Mouse (Mus musculus) lung, embryonic 14.5 days (tissue): Measurements from ENCODE around the gene Agbl5. TPM values are rescaled to one million over a fixed set of nuclear protein-coding genes. Genes with fewer than 3 reads are reported as not detected.

Experiments used
- ATAC-seq: fragments of 200-750 bp; cut with Nextera tagmentation; 2 replicates; pipeline ENCODE4 v1.8.0; 2017; ENCODE audit warnings: mild to moderate bottlenecking, moderate TSS enrichment, moderate library complexity; ENCODE audit not compliant: insufficient read depth
- DNase-seq: peaks from one replicate; pipeline ENCODE4 v3.0.0-alpha.2; 2015
- H3K27ac ChIP-seq: fragments of 300-500 bp; sonication (generic); 2 replicates; pipeline ENCODE4 v1.5.1; 2014; ENCODE audit warnings: low read depth, mild to moderate bottlenecking, moderate library complexity
- H3K27me3 ChIP-seq: fragments of 300-500 bp; sonication (generic); 2 replicates; pipeline ENCODE4 v1.6.1; 2014; ENCODE audit warnings: low read length, control low read depth; ENCODE audit not compliant: insufficient read depth
- H3K36me3 ChIP-seq: fragments of 300-500 bp; sonication (generic); 2 replicates; pipeline ENCODE4 v1.6.1; 2014; ENCODE audit warnings: control low read depth; ENCODE audit not compliant: insufficient read depth
- H3K4me1 ChIP-seq: fragments of 300-500 bp; sonication (generic); 2 replicates; pipeline ENCODE4 v1.6.1; 2014; ENCODE audit warnings: antibody characterized with exemption, control low read depth; ENCODE audit not compliant: insufficient read depth
- H3K4me2 ChIP-seq: fragments of 300-500 bp; sonication (generic); 2 replicates; pipeline ENCODE4 v1.6.1; 2014; ENCODE audit warnings: mild to moderate bottlenecking
- H3K4me3 ChIP-seq: fragments of 300-500 bp; sonication (generic); 2 replicates; pipeline ENCODE4 v1.5.1; 2014; ENCODE audit warnings: low read depth, low read length
- H3K9ac ChIP-seq: fragments of 300-500 bp; sonication (generic); 2 replicates; pipeline ENCODE4 v1.6.1; 2014
- H3K9me3 ChIP-seq: fragments of 300-500 bp; sonication (generic); 2 replicates; pipeline ENCODE4 v1.6.1; 2016; ENCODE audit warnings: low read depth, low read length, control low read depth
- CTCF ChIP-seq: IDR thresholded peaks from 2 replicates; pipeline ENCODE4 v1.5.1; 2016; ENCODE audit warnings: antibody characterized with exemption, low read depth
- WGBS: fragments of 180-500 bp; shearing (Covaris S2); extraction: QIAGEN DNeasy Blood & Tissue Kit; methylation state at CpG from one replicate; pipeline ENCODE4 v1.1.7; 2014; 5-methylcytosine and 5-hydroxymethylcytosine counted together
- polyA plus RNA-seq: library from polyadenylated mRNA; unstranded; fragments of >200 nt; fragmentation: Nextera tagmentation; extraction: Ambion mirVana; gene quantifications from 2 replicates; pipeline ENCODE4 v1.2.1, GENCODE M21; 2014

Agbl5 gene
- polyA plus RNA-seq, 1 experiment from 2014 or later, result 25.2 TPM

- no peak overlapping the region for H3K9ac ChIP-seq
- no peak for TF ChIP-seq CTCF
- DNase-seq (no peak), ATAC-seq (no peak)
- H3K4me2 ChIP-seq, result no peak overlapping the region
- 0 out of 2 replicates have a peak, but pooled peaks cover 6% of the 10 kb centered on the region for H3K4me1 ChIP-seq
- no peaks in the 10 kb centered on the region for H3K9me3 ChIP-seq
- WGBS, result 76% methylated on average over 8 of the region's 8 CpGs
- no peak overlapping the region for H3K4me3 ChIP-seq
- H3K27me3 ChIP-seq, result no peaks in the 10 kb centered on the region
- H3K27ac ChIP-seq, result no peak overlapping the region
- peaks cover 14% of the 10 kb centered on the region for H3K36me3 ChIP-seq
Measured at GRCm38 (mm10) chr5:30924614-30925013, 36.1 kb downstream of the Agbl5 start.

GRCm38 (mm10) chr5:30925217-30925616, 36.7 kb downstream of the Agbl5 start:
- no peak for ATAC-seq
- no peak for TF ChIP-seq CTCF
- Histone ChIP-seq H3K4me3 (no peak overlapping the region), H3K27me3 (no peaks in the 10 kb centered on the region), H3K27ac (no peak overlapping the region), H3K4me2 (no peak overlapping the region), H3K9ac (no peak overlapping the region), H3K36me3 (peaks cover 8% of the 10 kb centered on the region), H3K9me3 (no peaks in the 10 kb centered on the region), H3K4me1 (0 out of 2 replicates have a peak, but pooled peaks cover 6% of the 10 kb centered on the region)
- no peak for DNase-seq
- WGBS, result 82% methylated on average over 5 of the region's 5 CpGs

DNA sequence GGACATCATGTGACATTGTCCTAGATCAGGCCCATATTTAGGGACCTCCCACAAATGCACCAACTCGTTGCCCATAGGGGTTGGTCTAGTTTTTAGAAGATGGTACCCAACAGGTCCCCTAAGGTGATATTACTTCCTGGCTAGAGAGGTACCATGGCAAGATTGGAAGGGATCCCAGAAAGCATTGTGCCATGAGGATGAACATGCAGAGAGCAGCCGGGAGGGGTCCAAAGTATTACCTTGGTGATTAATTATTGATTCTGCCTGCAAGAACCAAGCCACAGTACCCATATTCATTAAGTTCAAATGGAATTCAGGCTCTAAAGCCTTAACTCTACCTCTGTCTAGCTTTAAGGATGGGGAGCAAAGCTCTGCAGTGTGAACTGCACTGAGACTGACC, 37.6 kb downstream of the Agbl5 start:
- ATAC-seq, result no peak

DNA sequence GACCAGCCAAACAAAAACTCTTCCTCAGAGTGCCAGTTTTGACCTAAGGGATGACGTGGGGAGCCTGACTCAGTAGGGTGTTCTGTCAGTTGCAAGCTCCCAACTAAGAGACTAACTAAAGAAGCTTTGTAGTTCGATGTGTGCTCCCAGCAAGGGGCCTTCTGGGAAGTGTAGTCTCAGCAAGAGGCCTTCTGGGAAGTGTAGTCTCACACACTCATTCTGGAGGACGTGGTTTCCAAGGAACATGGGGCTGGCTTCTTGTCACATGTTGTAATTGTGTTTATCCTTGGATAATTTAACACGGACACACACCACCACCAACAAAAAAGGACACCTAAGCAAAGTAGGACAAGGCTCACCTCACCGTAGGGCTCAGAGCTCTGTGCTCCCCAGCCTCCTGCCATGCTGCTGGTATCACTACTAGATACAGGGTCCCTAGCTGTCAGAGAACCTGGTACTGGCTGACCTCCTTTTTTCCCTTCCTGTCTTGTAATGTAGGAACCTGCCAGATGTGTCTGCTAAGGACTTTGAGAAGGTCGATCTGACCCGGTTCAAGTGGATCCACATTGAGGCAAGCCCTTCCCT, 39.5 kb downstream of the Agbl5 start:
- no peaks in the 10 kb centered on the region for H3K4me1 ChIP-seq
- no peaks in the 10 kb centered on the region for H3K36me3 ChIP-seq
- peak overlapping the region; percentile 42 for H3K4me2 ChIP-seq
- peak; percentile 39; the same call in 1 of the 2 replicates for ATAC-seq
- no peak overlapping the region for H3K27ac ChIP-seq
- no peaks in the 10 kb centered on the region for H3K27me3 ChIP-seq
- WGBS, result 39% methylated on average over 7 of the region's 7 CpGs
- H3K4me3 ChIP-seq, result no peak overlapping the region
- H3K9me3 ChIP-seq, result no peaks in the 10 kb centered on the region
- no peak overlapping the region for H3K9ac ChIP-seq
- peak; percentile 64 for DNase-seq
- no peak for TF ChIP-seq CTCF

More for the DNA sequence above, 37.6 kb downstream of the Agbl5 start:
- WGBS, result 77% methylated on average over 2 of the region's 2 CpGs
- Histone ChIP-seq H3K27me3 (no peaks in the 10 kb centered on the region), H3K9ac (no peak overlapping the region), H3K27ac (no peak overlapping the region), H3K4me1 (0 out of 2 replicates have a peak, but pooled peaks cover 6% of the 10 kb centered on the region), H3K4me2 (no peak overlapping the region), H3K4me3 (no peak overlapping the region), H3K9me3 (no peaks in the 10 kb centered on the region), H3K36me3 (no peaks in the 10 kb centered on the region; the same call in 1 of the 2 replicates)
- no peak for DNase-seq
- TF ChIP-seq CTCF, result no peak

- DNase-seq (peak; percentile 88), ATAC-seq (no peak)
- Histone ChIP-seq H3K27me3 (no peaks in the 10 kb centered on the region), H3K4me3 (no peak overlapping the region), H3K9ac (no peak overlapping the region), H3K4me1 (no peaks in the 10 kb centered on the region), H3K27ac (no peak overlapping the region), H3K36me3 (no peaks in the 10 kb centered on the region), H3K4me2 (no peak overlapping the region), H3K9me3 (no peaks in the 10 kb centered on the region)
- TF ChIP-seq CTCF, result peak; percentile 73
- 34% methylated on average over 4 of the region's 4 CpGs for WGBS
Measured at GRCm38 (mm10) chr5:30930121-30930520, 41.6 kb downstream of the Agbl5 start.

DNA sequence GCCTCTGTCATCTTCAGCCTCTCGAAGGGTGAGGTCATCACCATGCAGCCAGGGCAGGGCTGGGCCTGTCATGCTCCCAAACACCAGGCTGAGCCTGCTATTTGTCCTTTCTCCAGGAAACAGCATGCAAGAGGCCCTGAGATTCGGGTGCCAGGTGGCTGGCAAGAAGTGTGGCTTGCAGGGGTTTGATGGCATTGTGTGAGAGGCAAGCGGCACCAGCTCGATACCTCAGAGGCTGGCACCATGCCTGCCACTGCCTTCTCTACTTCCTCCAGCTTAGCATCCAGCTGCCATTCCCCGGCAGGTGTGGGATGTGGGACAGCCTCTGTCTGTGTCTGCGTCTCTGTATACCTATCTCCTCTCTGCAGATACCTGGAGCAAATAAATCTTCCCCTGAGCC, 42.4 kb downstream of the Agbl5 start:
- no peak for ATAC-seq
- Histone ChIP-seq H3K9me3 (no peaks in the 10 kb centered on the region), H3K9ac (no peak overlapping the region), H3K27ac (no peak overlapping the region), H3K27me3 (no peaks in the 10 kb centered on the region), H3K4me2 (no peak overlapping the region), H3K4me3 (no peak overlapping the region), H3K4me1 (no peaks in the 10 kb centered on the region), H3K36me3 (no peaks in the 10 kb centered on the region)
- WGBS, result 76% methylated on average over 6 of the region's 6 CpGs
- DNase-seq, result no peak
- no peak for TF ChIP-seq CTCF

- H3K36me3 ChIP-seq, result no peaks in the 10 kb centered on the region
- ATAC-seq (no peak), DNase-seq (no peak)
- no peak overlapping the region for H3K9ac ChIP-seq
- H3K4me3 ChIP-seq, result no peak overlapping the region
- H3K27me3 ChIP-seq, result no peaks in the 10 kb centered on the region
- H3K4me1 ChIP-seq, result no peaks in the 10 kb centered on the region
- H3K27ac ChIP-seq, result no peak overlapping the region
- no peak overlapping the region for H3K4me2 ChIP-seq
- no peaks in the 10 kb centered on the region for H3K9me3 ChIP-seq
- no peak for TF ChIP-seq CTCF
- 75% methylated on average over 4 of the region's 4 CpGs for WGBS
Measured at GRCm38 (mm10) chr5:30931378-30931777, 42.9 kb downstream of the Agbl5 start.

GRCm38 (mm10) chr5:30933705-30934104, 45.2 kb downstream of the Agbl5 start:
- H3K4me3 ChIP-seq, result no peak overlapping the region
- H3K4me1 ChIP-seq, result no peaks in the 10 kb centered on the region
- no peak overlapping the region for H3K27ac ChIP-seq
- no peaks in the 10 kb centered on the region for H3K36me3 ChIP-seq
- no peak overlapping the region for H3K9ac ChIP-seq
- WGBS, result 60% methylated on average over 5 of the region's 5 CpGs
- no peak for ATAC-seq
- TF ChIP-seq CTCF, result no peak
- no peaks in the 10 kb centered on the region for H3K27me3 ChIP-seq
- DNase-seq, result no peak
- no peak overlapping the region for H3K4me2 ChIP-seq
- no peaks in the 10 kb centered on the region for H3K9me3 ChIP-seq
